Mouse (Mus musculus): ENCODE data around the gene Map3k10.

Map3k10 gene

GRCm38 (mm10) chr7:27607580-27607979, 66.8 kb downstream of the Map3k10 start:
- no peak for DNase-seq

- no peak for DNase-seq
Measured at GRCm38 (mm10) chr7:27606481-27607254, 67.7 kb downstream of the Map3k10 start.
